Mouse (Mus musculus): ENCODE measurements around the gene Kmt2d. TPM values are rescaled to one million over a fixed set of nuclear protein-coding genes. Genes with fewer than 3 reads are reported as not detected.

Gene Kmt2d
- 168 to 182 TPM (median 176 TPM) in 4 replicates for total RNA-seq (2023; ENCODE audit: inconsistent age)

GRCm38 (mm10) chr15:98871070-98871915, at the start of gene Kmt2d:
Gene Kmt2d (minus strand): TSS chr15:98871204.

GRCm38 (mm10) chr15:98917538-98918498, 46.8 kb upstream of the Kmt2d start, which contains the start of gene Lmbr1l:
Gene Lmbr1l (minus strand): TSS chr15:98918231.

GRCm38 (mm10) chr15:98897928-98898800, 27.2 kb upstream of the Kmt2d start, which contains the start of gene Dhh:
Gene Dhh (minus strand): TSS chr15:98898540.

GRCm38 (mm10) chr15:98893940-98894745, 23.1 kb upstream of the Kmt2d start, which contains the start of gene Rhebl1:
Gene Rhebl1 (minus strand): TSS chr15:98894540.

GRCm38 (mm10) chr15:98830736-98831683, 40.0 kb downstream of the Kmt2d start, which contains the start of gene Prkag1:
Gene Prkag1 (minus strand): TSS chr15:98831521.

GRCm38 (mm10) chr15:98809390-98809789, 61.6 kb downstream of the Kmt2d start, which contains the start of gene Ddn:
Gene Ddn (minus strand): TSS chr15:98809490.

GRCm38 (mm10) chr15:98789661-98790535, 81.1 kb downstream of the Kmt2d start, which contains the start of gene Wnt1:
Gene Wnt1 (plus strand): TSS chr15:98789857.

Other genes with a start within 250 kb of the Kmt2d start
- not detected in 4 replicates for gene Cacnb3, start 240.4 kb downstream of the Kmt2d start, total RNA-seq (2023; ENCODE audit: inconsistent age)
- gene Ddx23, start 208.3 kb downstream of the Kmt2d start, total RNA-seq (2023; ENCODE audit: inconsistent age), result 129 to 154 TPM (median 140 TPM) in 4 replicates
- gene Rnd1, start 193.7 kb downstream of the Kmt2d start, total RNA-seq (2023; ENCODE audit: inconsistent age), result 0.63 to 1.6 TPM in 2 of 4 replicates, not detected in the others
- not detected in 4 replicates for gene Ccdc65, start 163.0 kb downstream of the Kmt2d start, total RNA-seq (2023; ENCODE audit: inconsistent age)
- 15.1 to 21.5 TPM (median 17.9 TPM) in 4 replicates for gene Fkbp11, start 143.0 kb downstream of the Kmt2d start, total RNA-seq (2023; ENCODE audit: inconsistent age)
- gene Arf3, start 108.0 kb downstream of the Kmt2d start, total RNA-seq (2023; ENCODE audit: inconsistent age), result 87.1 to 90.8 TPM (median 87.3 TPM) in 4 replicates
- gene Wnt10b, start 93.1 kb downstream of the Kmt2d start, total RNA-seq (2023; ENCODE audit: inconsistent age), result 0.29 to 1.7 TPM (median 1.0 TPM) in 4 replicates
- gene Wnt1, start 81.3 kb downstream of the Kmt2d start, total RNA-seq (2023; ENCODE audit: inconsistent age), result not detected in 4 replicates
- 0.27 to 0.60 TPM (median 0.48 TPM) in 4 replicates for gene Ddn, start 61.7 kb downstream of the Kmt2d start, total RNA-seq (2023; ENCODE audit: inconsistent age)
- 75.5 to 85.9 TPM (median 77.7 TPM) in 4 replicates for gene Prkag1, start 39.7 kb downstream of the Kmt2d start, total RNA-seq (2023; ENCODE audit: inconsistent age)
- 18.3 to 23.1 TPM (median 21.3 TPM) in 4 replicates for gene Rhebl1, start 23.3 kb upstream of the Kmt2d start, total RNA-seq (2023; ENCODE audit: inconsistent age)
- 0.80 TPM in 1 of 4 replicates, not detected in the others for gene Dhh, start 27.3 kb upstream of the Kmt2d start, total RNA-seq (2023; ENCODE audit: inconsistent age)
- 228 to 245 TPM (median 238 TPM) in 4 replicates for gene Lmbr1l, start 47.0 kb upstream of the Kmt2d start, total RNA-seq (2023; ENCODE audit: inconsistent age)
- 147 to 162 TPM (median 158 TPM) in 4 replicates for gene Tuba1b, start 63.4 kb upstream of the Kmt2d start, total RNA-seq (2023; ENCODE audit: inconsistent age)
- gene Gm49450, start 82.3 kb upstream of the Kmt2d start, total RNA-seq (2023; ENCODE audit: inconsistent age), result not detected in 4 replicates
- 132 to 146 TPM (median 141 TPM) in 4 replicates for gene Tuba1a, start 82.5 kb upstream of the Kmt2d start, total RNA-seq (2023; ENCODE audit: inconsistent age)
- 66.8 to 74.7 TPM (median 73.4 TPM) in 4 replicates for gene Tuba1c, start 158.7 kb upstream of the Kmt2d start, total RNA-seq (2023; ENCODE audit: inconsistent age)
- not detected in 4 replicates for gene Prph, start 184.0 kb upstream of the Kmt2d start, total RNA-seq (2023; ENCODE audit: inconsistent age)
- 0.87 to 1.8 TPM (median 1.6 TPM) in 4 replicates for gene Troap, start 203.4 kb upstream of the Kmt2d start, total RNA-seq (2023; ENCODE audit: inconsistent age)
- not detected in 4 replicates for gene C1ql4, start 216.6 kb upstream of the Kmt2d start, total RNA-seq (2023; ENCODE audit: inconsistent age)
- 0.33 TPM in 1 of 4 replicates, not detected in the others for gene Dnajc22, start 222.0 kb upstream of the Kmt2d start, total RNA-seq (2023; ENCODE audit: inconsistent age)

Data from B cell, adult (primary cell).